ENCODE assay signal across 18 mouse cellular contexts in the genomic region with DNA sequence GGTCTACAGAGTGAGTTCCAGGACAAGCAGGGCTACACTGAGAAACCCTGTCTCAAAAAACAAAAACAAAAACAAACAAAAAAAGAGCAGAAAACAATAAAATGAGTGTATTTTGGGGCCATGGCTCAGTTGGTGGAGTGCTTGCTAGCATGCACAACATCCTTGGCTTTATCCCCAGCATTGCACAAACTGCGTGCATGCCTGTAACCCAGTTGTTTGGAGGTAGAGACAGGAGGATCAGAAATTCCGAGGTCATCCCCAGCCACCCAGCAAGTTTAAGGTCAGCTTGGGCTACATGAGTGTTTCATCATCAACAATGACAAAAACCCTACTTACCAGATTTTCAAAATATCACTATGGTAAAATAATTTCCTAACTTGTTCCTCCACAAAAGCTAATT. TPM values are rescaled to one million over a fixed set of nuclear protein-coding genes. Genes with fewer than 3 reads are reported as not detected.
DNase-seq lines count a peak whose midpoint lies in the region; ATAC-seq lines count a peak whose summit lies in the region.
"Had no signal": no experiment of that assay in that cellular context is flagged by ENCODE, and none has a peak within 500 bp of the region (broad histone marks: within the 10 kb centered on the region; RNA-seq: fewer than 3 reads in every experiment).

No protein-coding gene starts in this region.

- peak; percentile 69 for DNase-seq in adrenal gland, adult 8-10 months
- DNase-seq in adrenal gland, postnatal 4 days (ENCODE audit: low spot score in 2 of 2): no peak
- peak; percentile 65 for DNase-seq in adipocyte (ENCODE audit: low spot score)
- peak; percentile 61 for DNase-seq in adrenal gland, postnatal 10 days
- peak; percentile 14 for DNase-seq in adrenal gland, postnatal 25 days
- no peak for DNase-seq in cerebellum, postnatal 14 days
- DNase-seq in left cerebral cortex, postnatal 4 days: no peak
- DNase-seq: cerebellum, adult 11 months; cerebellum, adult 18-20 months; cerebellum, adult 8-10 months; cerebellum, adult 9-11 months; cerebellum, postnatal 25 days; forebrain, postnatal 0 days had no signal

- no peak for ATAC-seq in megakaryocyte-erythroid progenitor cell, adult 5-6 weeks (replicated peaks; ENCODE audit: low FRiP score, low TSS enrichment, poor library complexity, severe bottlenecking)
- ATAC-seq: activated CD4-positive, CD25-positive, alpha-beta regulatory T cell, adult 4 months; forebrain, embryonic 13.5 days; forebrain, embryonic 15.5 days; forebrain, postnatal 0 days; Patski had no signal

- intact Hi-C loops in left cerebral cortex, postnatal 4 days (cut with DNase I): no loop called here

RNA-seq across cellular contexts. Expression of a gene that starts 20.4 kb away (rescaled TPM):
- total RNA-seq in adrenal gland, adult 8-10 months (2022): 10 to 100 TPM in 3 of 4 experiments, 1 to 10 TPM in 1; 8.5 to 13.0 (median 11.4) TPM
- 10 to 100 TPM; 14.3 to 18.0 TPM for total RNA-seq in adrenal gland, postnatal 4 days (2021)
- 10 to 100 TPM; 33.7 to 36.6 TPM for total RNA-seq in adrenal gland, postnatal 10 days (2021)
- total RNA-seq in adrenal gland, postnatal 25 days (2021): 9.6 and 10.0 TPM in 2 replicates
- total RNA-seq in megakaryocyte-erythroid progenitor cell, adult 5-6 weeks (2014; fragmentation: Nextera tagmentation): 3.5 and 6.9 TPM in 2 replicates
- 8.3 and 17.0 TPM in 2 replicates for total RNA-seq in megakaryocyte-erythroid progenitor cell, adult 5-6 weeks (2017)
- total RNA-seq in left cerebral cortex, postnatal 4 days (2021): 10 to 100 TPM; 13.7 to 17.3 TPM

Comparison
In these comparisons a context has a peak if more than half of its experiments do, and no peak if none do; other contexts are left out.
1. DNase-seq: peak in adrenal gland, adult 8-10 months (single experiment), adipocyte (single experiment), adrenal gland, postnatal 10 days (single experiment) and adrenal gland, postnatal 25 days (single experiment); none in adrenal gland, postnatal 4 days (0 of 2), cerebellum, postnatal 14 days (0 of 2) and left cerebral cortex, postnatal 4 days (single experiment).